Comparison of ENCODE assay signal across 9 mouse cellular contexts in genomic region chr2:91430600-91430919, GRCm38 (mm10). TPM values are rescaled to one million over a fixed set of nuclear protein-coding genes. Genes with fewer than 3 reads are reported as not detected.
A peak's percentile ranks its signal among the peaks of the same experiment; 100 is the strongest.
DNase-seq lines count a peak whose midpoint lies in the region; ATAC-seq lines count a peak whose summit lies in the region.
"Had no signal": no experiment of that assay in that cellular context is flagged by ENCODE, and none has a peak within 500 bp of the region (broad histone marks: within the 10 kb centered on the region; RNA-seq: fewer than 3 reads in every experiment).

No protein-coding gene starts in this region.

- H3K4me2 ChIP-seq in heart, embryonic 14.5 days (ENCODE audit: low read length): peak overlapping the region; percentile 22; the same call in 1 of the 2 replicates
- peak overlapping the region; percentile 19; the same call in 1 of the 2 replicates for H3K4me2 ChIP-seq in embryonic facial prominence, embryonic 13.5 days

- ATAC-seq in heart, embryonic 14.5 days (ENCODE audit: insufficient number of reproducible peaks, insufficient read depth, low FRiP score, low read depth): no peak
- no peak for ATAC-seq in embryonic facial prominence, embryonic 13.5 days (ENCODE audit: insufficient number of reproducible peaks, insufficient read depth, low FRiP score, low TSS enrichment, low read depth)
- no peak for ATAC-seq in megakaryocyte progenitor cell, adult 5-6 weeks (replicated peaks; ENCODE audit: poor library complexity)

- 17% methylated on average over 6 of the region's 6 CpGs for WGBS in heart, embryonic 14.5 days
- WGBS in embryonic facial prominence, embryonic 13.5 days: 39% methylated on average over 6 of the region's 6 CpGs

- H3K36me3 ChIP-seq in heart, embryonic 14.5 days (ENCODE audit: control insufficient read depth, insufficient read depth, low read length): no peaks in the 10 kb centered on the region
- H3K36me3 ChIP-seq in embryonic facial prominence, embryonic 13.5 days: no peaks in the 10 kb centered on the region

- no peak overlapping the region for H3K4me3 ChIP-seq in heart, embryonic 14.5 days (ENCODE audit: control insufficient read depth in 1 of 2, insufficient read depth in 1 of 2, low read depth in 1 of 2, low read length in 2 of 2)
- no peak overlapping the region for H3K4me3 ChIP-seq in embryonic facial prominence, embryonic 13.5 days

- no peak for DNase-seq in heart, postnatal 10 days
- DNase-seq in brain, adult 2 months (ENCODE audit: low read depth, low spot score): peak; percentile 31
- peak; percentile 37 for DNase-seq in mesoderm, embryonic 11.5 days (ENCODE audit: low read depth, low spot score)
- DNase-seq in spleen, adult 12 weeks (ENCODE audit: low spot score): no peak
- no peak for DNase-seq in adipocyte (ENCODE audit: low spot score)
- DNase-seq: lung, adult 18-20 months had no signal

- peaks cover 10 to 17% of the 10 kb centered on the region in 2 experiments; a peak in 3 of 4 replicates for H3K4me1 ChIP-seq in heart, embryonic 14.5 days (ENCODE audit: control insufficient read depth in 2 of 2, insufficient read depth in 2 of 2, low read length in 2 of 2)
- H3K4me1 ChIP-seq in embryonic facial prominence, embryonic 13.5 days: peaks cover 13% of the 10 kb centered on the region

- no peak overlapping the region for H3K9ac ChIP-seq in heart, embryonic 14.5 days (ENCODE audit: low read length)
- 0 out of 2 replicates have a peak overlapping the region, but pooled peaks have one; percentile 0 for H3K9ac ChIP-seq in embryonic facial prominence, embryonic 13.5 days

- no peaks in the 10 kb centered on the region for H3K9me3 ChIP-seq in heart, embryonic 14.5 days (ENCODE audit: control insufficient read depth, low read length)
- no peaks in the 10 kb centered on the region for H3K9me3 ChIP-seq in embryonic facial prominence, embryonic 13.5 days

- intact Hi-C loops in heart, postnatal 10 days (cut with DNase I): no loop called here

- no peak overlapping the region for H3K27ac ChIP-seq in heart, embryonic 14.5 days (replicated peaks in 1 of 2; ENCODE audit: control insufficient read depth in 1 of 2, insufficient read depth in 1 of 2, low read depth in 2 of 2, low read length in 2 of 2)
- 0 out of 2 replicates have a peak overlapping the region, but pooled peaks have one; percentile 5 for H3K27ac ChIP-seq in embryonic facial prominence, embryonic 13.5 days

- no peaks in the 10 kb centered on the region for H3K27me3 ChIP-seq in heart, embryonic 14.5 days (ENCODE audit: control insufficient read depth, insufficient read depth, low read length)
- H3K27me3 ChIP-seq in embryonic facial prominence, embryonic 13.5 days: no peaks in the 10 kb centered on the region

RNA-seq across cellular contexts. Expression of gene 1110051M20Rik, which starts 13.9 kb away (rescaled TPM):
- polyA plus RNA-seq in heart, embryonic 14.5 days (2014; fragmentation: Nextera tagmentation; extraction: Ambion mirVana): 42.1 and 46.3 TPM in 2 replicates
- 10 to 100 TPM in 1 of 2 experiments, 1 to 10 TPM in 1; 9.5 to 12.9 TPM for total RNA-seq in heart, postnatal 10 days (2021)
- polyA plus RNA-seq in embryonic facial prominence, embryonic 13.5 days (2015; fragmentation: Nextera tagmentation; extraction: Ambion mirVana): 66.9 and 71.1 TPM in 2 replicates
- total RNA-seq in megakaryocyte progenitor cell, adult 5-6 weeks (2015): 15.2 and 15.3 TPM in 2 replicates
- total RNA-seq in megakaryocyte progenitor cell, adult 5-6 weeks (2017): 4.8 and 5.8 TPM in 2 replicates

RNA-seq across cellular contexts. Expression of gene Lrp4, which starts 26.8 kb away (rescaled TPM):
- 3.5 and 3.8 TPM in 2 replicates for polyA plus RNA-seq in heart, embryonic 14.5 days (2014; fragmentation: Nextera tagmentation; extraction: Ambion mirVana)
- total RNA-seq in heart, postnatal 10 days (2021): 10 to 100 TPM; 11.4 to 13.3 TPM
- polyA plus RNA-seq in embryonic facial prominence, embryonic 13.5 days (2015; fragmentation: Nextera tagmentation; extraction: Ambion mirVana): 9.1 and 9.6 TPM in 2 replicates
- total RNA-seq in megakaryocyte progenitor cell, adult 5-6 weeks (2015): 1.9 TPM in 2 replicates
- total RNA-seq in megakaryocyte progenitor cell, adult 5-6 weeks (2017): 2.7 and 3.8 TPM in 2 replicates

Comparison
In these comparisons a context has a peak if more than half of its experiments do, and no peak if none do; other contexts are left out.
1. DNase-seq: peak in brain, adult 2 months (single experiment) and mesoderm, embryonic 11.5 days (single experiment); none in heart, postnatal 10 days (0 of 2), spleen, adult 12 weeks (single experiment) and adipocyte (single experiment).